Mouse (Mus musculus): Measurements from ENCODE around the gene Iqgap3. TPM values are rescaled to one million over a fixed set of nuclear protein-coding genes. Genes with fewer than 3 reads are reported as not detected.

Gene Iqgap3
- polyA plus RNA-seq, 1 experiment from 2014 or later, result 15.9 TPM

- Histone ChIP-seq H3K27me3 (ENCODE audit: control insufficient read depth, insufficient read depth, low read length) (no peaks in the 10 kb centered on the region), H3K36me3 (ENCODE audit: control insufficient read depth, insufficient read depth, low read length) (peaks cover 2% of the 10 kb centered on the region), H3K9me3 (ENCODE audit: control insufficient read depth, low read length) (no peaks in the 10 kb centered on the region), H3K4me2 (ENCODE audit: low read depth) (no peak overlapping the region), H3K27ac (ENCODE audit: low read depth, low read length) (no peak overlapping the region), H3K9ac (ENCODE audit: low read length) (no peak overlapping the region), H3K4me1 (ENCODE audit: control insufficient read depth, insufficient read depth, low read length) (0 out of 2 replicates have a peak, but pooled peaks cover 3% of the 10 kb centered on the region), H3K4me3 (ENCODE audit: low read depth, low read length) (no peak overlapping the region)
- no peak for ATAC-seq (ENCODE audit: insufficient read depth, low FRiP score, low TSS enrichment)
- DNase-seq (ENCODE audit: low spot score), result no peak
- 98% methylated on average over 2 of the region's 2 CpGs for WGBS
Observed at GRCm38 (mm10) chr3:88084001-88084400, 2.2 kb downstream of the Iqgap3 start.

- Histone ChIP-seq H3K9ac (ENCODE audit: low read length) (no peak overlapping the region), H3K9me3 (ENCODE audit: control insufficient read depth, low read length) (no peaks in the 10 kb centered on the region), H3K27ac (ENCODE audit: low read depth, low read length) (no peak overlapping the region), H3K4me2 (ENCODE audit: low read depth) (no peak overlapping the region), H3K27me3 (ENCODE audit: control insufficient read depth, insufficient read depth, low read length) (no peaks in the 10 kb centered on the region), H3K4me1 (ENCODE audit: control insufficient read depth, insufficient read depth, low read length) (0 out of 2 replicates have a peak, but pooled peaks cover 3% of the 10 kb centered on the region), H3K4me3 (ENCODE audit: low read depth, low read length) (no peak overlapping the region), H3K36me3 (ENCODE audit: control insufficient read depth, insufficient read depth, low read length) (peaks cover 5% of the 10 kb centered on the region)
- WGBS, result 97% methylated on average over 7 of the region's 9 CpGs
- DNase-seq (ENCODE audit: low spot score), result no peak
- no peak for ATAC-seq (ENCODE audit: insufficient read depth, low FRiP score, low TSS enrichment)
Observed at GRCm38 (mm10) chr3:88085459-88085858, 3.7 kb downstream of the Iqgap3 start.

GRCm38 (mm10) chr3:88087688-88088087 lies 5.9 kb downstream of the Iqgap3 start:
- Histone ChIP-seq H3K27me3 (ENCODE audit: control insufficient read depth, insufficient read depth, low read length) (no peaks in the 10 kb centered on the region), H3K4me3 (ENCODE audit: low read depth, low read length) (no peak overlapping the region), H3K9ac (ENCODE audit: low read length) (no peak overlapping the region), H3K36me3 (ENCODE audit: control insufficient read depth, insufficient read depth, low read length) (peaks cover 7% of the 10 kb centered on the region), H3K27ac (ENCODE audit: low read depth, low read length) (no peak overlapping the region), H3K4me1 (ENCODE audit: control insufficient read depth, insufficient read depth, low read length) (no peaks in the 10 kb centered on the region), H3K9me3 (ENCODE audit: control insufficient read depth, low read length) (no peaks in the 10 kb centered on the region), H3K4me2 (ENCODE audit: low read depth) (no peak overlapping the region)
- ATAC-seq (ENCODE audit: insufficient read depth, low FRiP score, low TSS enrichment), result no peak
- DNase-seq (ENCODE audit: low spot score), result peak; percentile 33
- WGBS, result 86% methylated on average over 1 of the region's 1 CpGs

GRCm38 (mm10) chr3:88090106-88090505 lies 8.3 kb downstream of the Iqgap3 start:
- Histone ChIP-seq H3K27me3 (ENCODE audit: control insufficient read depth, insufficient read depth, low read length) (no peaks in the 10 kb centered on the region), H3K9ac (ENCODE audit: low read length) (no peak overlapping the region), H3K27ac (ENCODE audit: low read depth, low read length) (no peak overlapping the region), H3K9me3 (ENCODE audit: control insufficient read depth, low read length) (no peaks in the 10 kb centered on the region), H3K4me1 (ENCODE audit: control insufficient read depth, insufficient read depth, low read length) (no peaks in the 10 kb centered on the region), H3K4me3 (ENCODE audit: low read depth, low read length) (no peak overlapping the region), H3K36me3 (ENCODE audit: control insufficient read depth, insufficient read depth, low read length) (peaks cover 9% of the 10 kb centered on the region), H3K4me2 (ENCODE audit: low read depth) (no peak overlapping the region)
- 89% methylated on average over 7 of the region's 7 CpGs for WGBS
- ATAC-seq (ENCODE audit: insufficient read depth, low FRiP score, low TSS enrichment), result no peak
- no peak for DNase-seq (ENCODE audit: low spot score)

- Histone ChIP-seq H3K4me3 (ENCODE audit: low read depth, low read length) (no peak overlapping the region), H3K9me3 (ENCODE audit: control insufficient read depth, low read length) (no peaks in the 10 kb centered on the region), H3K27ac (ENCODE audit: low read depth, low read length) (no peak overlapping the region), H3K4me1 (ENCODE audit: control insufficient read depth, insufficient read depth, low read length) (no peaks in the 10 kb centered on the region), H3K36me3 (ENCODE audit: control insufficient read depth, insufficient read depth, low read length) (peaks cover 9% of the 10 kb centered on the region), H3K27me3 (ENCODE audit: control insufficient read depth, insufficient read depth, low read length) (no peaks in the 10 kb centered on the region), H3K9ac (ENCODE audit: low read length) (no peak overlapping the region), H3K4me2 (ENCODE audit: low read depth) (no peak overlapping the region)
- 94% methylated on average over 6 of the region's 6 CpGs for WGBS
- no peak for DNase-seq (ENCODE audit: low spot score)
- no peak for ATAC-seq (ENCODE audit: insufficient read depth, low FRiP score, low TSS enrichment)
Observed at GRCm38 (mm10) chr3:88090616-88091015, 8.8 kb downstream of the Iqgap3 start.

GRCm38 (mm10) chr3:88094126-88094525 lies 12.4 kb downstream of the Iqgap3 start:
- no peak overlapping the region for H3K27ac ChIP-seq (ENCODE audit: low read depth, low read length)
- H3K9me3 ChIP-seq (ENCODE audit: control insufficient read depth, low read length), result no peaks in the 10 kb centered on the region
- ATAC-seq (ENCODE audit: insufficient read depth, low FRiP score, low TSS enrichment) (no peak), DNase-seq (ENCODE audit: low spot score) (no peak)
- H3K27me3 ChIP-seq (ENCODE audit: control insufficient read depth, insufficient read depth, low read length), result no peaks in the 10 kb centered on the region
- H3K4me1 ChIP-seq (ENCODE audit: control insufficient read depth, insufficient read depth, low read length), result no peaks in the 10 kb centered on the region
- 90% methylated on average over 5 of the region's 5 CpGs for WGBS
- no peak overlapping the region for H3K4me2 ChIP-seq (ENCODE audit: low read depth)
- H3K9ac ChIP-seq (ENCODE audit: low read length), result no peak overlapping the region
- H3K36me3 ChIP-seq (ENCODE audit: control insufficient read depth, insufficient read depth, low read length), result peaks cover 8% of the 10 kb centered on the region
- H3K4me3 ChIP-seq (ENCODE audit: low read depth, low read length), result no peak overlapping the region

GRCm38 (mm10) chr3:88097666-88098065 lies 15.9 kb downstream of the Iqgap3 start:
- H3K9ac ChIP-seq (ENCODE audit: low read length), result no peak overlapping the region
- no peak for DNase-seq (ENCODE audit: low spot score)
- no peak for ATAC-seq (ENCODE audit: insufficient read depth, low FRiP score, low TSS enrichment)
- no peaks in the 10 kb centered on the region for H3K4me1 ChIP-seq (ENCODE audit: control insufficient read depth, insufficient read depth, low read length)
- no peak overlapping the region for H3K4me3 ChIP-seq (ENCODE audit: low read depth, low read length)
- H3K27me3 ChIP-seq (ENCODE audit: control insufficient read depth, insufficient read depth, low read length), result no peaks in the 10 kb centered on the region
- no peak overlapping the region for H3K27ac ChIP-seq (ENCODE audit: low read depth, low read length)
- 87% methylated on average over 6 of the region's 6 CpGs for WGBS
- no peak overlapping the region for H3K4me2 ChIP-seq (ENCODE audit: low read depth)
- no peaks in the 10 kb centered on the region for H3K9me3 ChIP-seq (ENCODE audit: control insufficient read depth, low read length)
- H3K36me3 ChIP-seq (ENCODE audit: control insufficient read depth, insufficient read depth, low read length), result peaks cover 13% of the 10 kb centered on the region

GRCm38 (mm10) chr3:88100251-88100650 lies 18.5 kb downstream of the Iqgap3 start:
- Histone ChIP-seq H3K4me3 (ENCODE audit: low read depth, low read length) (no peak overlapping the region), H3K9ac (ENCODE audit: low read length) (no peak overlapping the region), H3K4me2 (ENCODE audit: low read depth) (no peak overlapping the region), H3K36me3 (ENCODE audit: control insufficient read depth, insufficient read depth, low read length) (peaks cover 15% of the 10 kb centered on the region), H3K9me3 (ENCODE audit: control insufficient read depth, low read length) (no peaks in the 10 kb centered on the region), H3K27me3 (ENCODE audit: control insufficient read depth, insufficient read depth, low read length) (no peaks in the 10 kb centered on the region), H3K27ac (ENCODE audit: low read depth, low read length) (no peak overlapping the region), H3K4me1 (ENCODE audit: control insufficient read depth, insufficient read depth, low read length) (no peaks in the 10 kb centered on the region)
- WGBS, result 92% methylated on average over 3 of the region's 3 CpGs
- ATAC-seq (ENCODE audit: insufficient read depth, low FRiP score, low TSS enrichment), result no peak
- no peak for DNase-seq (ENCODE audit: low spot score)

GRCm38 (mm10) chr3:88101736-88102135 lies 20.0 kb downstream of the Iqgap3 start:
- Histone ChIP-seq H3K36me3 (ENCODE audit: control insufficient read depth, insufficient read depth, low read length) (peaks cover 15% of the 10 kb centered on the region), H3K4me2 (ENCODE audit: low read depth) (no peak overlapping the region), H3K4me1 (ENCODE audit: control insufficient read depth, insufficient read depth, low read length) (no peaks in the 10 kb centered on the region), H3K27ac (ENCODE audit: low read depth, low read length) (no peak overlapping the region), H3K9me3 (ENCODE audit: control insufficient read depth, low read length) (no peaks in the 10 kb centered on the region), H3K27me3 (ENCODE audit: control insufficient read depth, insufficient read depth, low read length) (no peaks in the 10 kb centered on the region), H3K4me3 (ENCODE audit: low read depth, low read length) (no peak overlapping the region), H3K9ac (ENCODE audit: low read length) (no peak overlapping the region)
- ATAC-seq (ENCODE audit: insufficient read depth, low FRiP score, low TSS enrichment), result no peak
- no peak for DNase-seq (ENCODE audit: low spot score)
- 93% methylated on average over 7 of the region's 7 CpGs for WGBS

Measured in neural tube, embryonic 11.5 days (tissue).